Mouse (Mus musculus) CH12.LX (cell line): ENCODE measurements around the gene 1600002K03Rik.

ENCODE experiments used
- BHLHE40 ChIP-seq: IDR thresholded peaks from 2 replicates; pipeline ENCODE4 v1.6.1; 2011; ENCODE audit warnings: mild to moderate bottlenecking, low read depth, low read length, improper control_type of control experiment
- CTCF ChIP-seq, 2 experiments: IDR thresholded peaks in 1 of 2; conservative IDR thresholded peaks in 1 of 2; 2 replicates each; pipeline ENCODE4 v1.5.1; 2011 to 2012; ENCODE audit warnings: low read depth in 2 of 2, low read length in 2 of 2, improper control_type of control experiment in 1 of 2, inconsistent platforms in 1 of 2, mild to moderate bottlenecking in 1 of 2, moderate library complexity in 1 of 2
- POLR2A ChIP-seq: IDR thresholded peaks from 2 replicates; pipeline ENCODE4 v1.6.1; 2011; ENCODE audit warnings: low read depth, mild to moderate bottlenecking, improper control_type of control experiment, low read length

GRCm38 (mm10) chr10:80160455-80161371, 12.0 kb upstream of the 1600002K03Rik start:
- TF ChIP-seq POLR2A (no peak), BHLHE40 (no peak), CTCF (conservative IDR thresholded peaks at IDR 0.05 in 1 of 2, IDR thresholded peaks at IDR 0.05 in 1 of 2; ENCODE audit: low read depth in 2 of 2, low read length in 2 of 2) (no peak)
